Mouse (Mus musculus): ENCODE results near the gene Prickle2. TPM values are rescaled to one million over a fixed set of nuclear protein-coding genes. Genes with fewer than 3 reads are reported as not detected.
A peak's percentile ranks its signal among the peaks of the same experiment; 100 is the strongest.

Gene Prickle2
- polyA plus RNA-seq, 1 experiment from 2014 or later = 13.6 TPM

- Histone ChIP-seq H3K9ac (ENCODE audit: low read depth, low read length) (no peak overlapping the region), H3K27me3 (replicated peaks; ENCODE audit: control insufficient read depth, insufficient read depth, low read length) (no peaks in the 10 kb centered on the region), H3K4me1 (ENCODE audit: control insufficient read depth, insufficient read depth, low read depth, low read length) (no peaks in the 10 kb centered on the region), H3K4me2 (ENCODE audit: low read length) (no peak overlapping the region), H3K4me3 (ENCODE audit: low read length) (no peak overlapping the region), H3K36me3 (ENCODE audit: control insufficient read depth, insufficient read depth, low read length) (no peaks in the 10 kb centered on the region), H3K27ac (ENCODE audit: low read depth, low read length) (no peak overlapping the region), H3K9me3 (ENCODE audit: control insufficient read depth, low read length) (no peaks in the 10 kb centered on the region)
- 79% methylated on average over 5 of the region's 5 CpGs for WGBS
- no peak for ATAC-seq
These were observed 18.6 kb downstream of the Prickle2 start for GRCm38 (mm10) chr6:92687317-92687716.

- no peak overlapping the region for H3K9ac ChIP-seq (ENCODE audit: low read depth, low read length)
- no peak overlapping the region for H3K4me2 ChIP-seq (ENCODE audit: low read length)
- H3K4me3 ChIP-seq (ENCODE audit: low read length) = no peak overlapping the region
- no peaks in the 10 kb centered on the region for H3K27me3 ChIP-seq (replicated peaks; ENCODE audit: control insufficient read depth, insufficient read depth, low read length)
- no peaks in the 10 kb centered on the region for H3K36me3 ChIP-seq (ENCODE audit: control insufficient read depth, insufficient read depth, low read length)
- no peak for ATAC-seq
- H3K9me3 ChIP-seq (ENCODE audit: control insufficient read depth, low read length) = no peaks in the 10 kb centered on the region
- 77% methylated on average over 8 of the region's 8 CpGs for WGBS
- H3K27ac ChIP-seq (ENCODE audit: low read depth, low read length) = no peak overlapping the region
- no peaks in the 10 kb centered on the region; the same call in 1 of the 2 replicates for H3K4me1 ChIP-seq (ENCODE audit: control insufficient read depth, insufficient read depth, low read depth, low read length)
These were observed 31.5 kb downstream of the Prickle2 start for GRCm38 (mm10) chr6:92674394-92674925.

GRCm38 (mm10) chr6:92670518-92671147, 35.3 kb downstream of the Prickle2 start:
- WGBS = 31% methylated on average over 5 of the region's 5 CpGs
- Histone ChIP-seq H3K9ac (ENCODE audit: low read depth, low read length) (no peak overlapping the region), H3K27ac (ENCODE audit: low read depth, low read length) (no peak overlapping the region), H3K4me3 (ENCODE audit: low read length) (no peak overlapping the region), H3K9me3 (ENCODE audit: control insufficient read depth, low read length) (no peaks in the 10 kb centered on the region), H3K4me2 (ENCODE audit: low read length) (no peak overlapping the region), H3K27me3 (replicated peaks; ENCODE audit: control insufficient read depth, insufficient read depth, low read length) (no peaks in the 10 kb centered on the region), H3K36me3 (ENCODE audit: control insufficient read depth, insufficient read depth, low read length) (no peaks in the 10 kb centered on the region), H3K4me1 (ENCODE audit: control insufficient read depth, insufficient read depth, low read depth, low read length) (peaks cover 5% of the 10 kb centered on the region; the same call in 1 of the 2 replicates)
- ATAC-seq = peak; percentile 62; the same call in 1 of the 2 replicates

GRCm38 (mm10) chr6:92669623-92670022, 36.3 kb downstream of the Prickle2 start:
- Histone ChIP-seq H3K4me2 (ENCODE audit: low read length) (no peak overlapping the region), H3K27me3 (replicated peaks; ENCODE audit: control insufficient read depth, insufficient read depth, low read length) (no peaks in the 10 kb centered on the region), H3K4me3 (ENCODE audit: low read length) (no peak overlapping the region), H3K27ac (ENCODE audit: low read depth, low read length) (no peak overlapping the region), H3K9me3 (ENCODE audit: control insufficient read depth, low read length) (no peaks in the 10 kb centered on the region), H3K36me3 (ENCODE audit: control insufficient read depth, insufficient read depth, low read length) (no peaks in the 10 kb centered on the region), H3K4me1 (ENCODE audit: control insufficient read depth, insufficient read depth, low read depth, low read length) (peaks cover 12% of the 10 kb centered on the region), H3K9ac (ENCODE audit: low read depth, low read length) (no peak overlapping the region)
- 90% methylated on average over 3 of the region's 3 CpGs for WGBS
- ATAC-seq = no peak

- 69% methylated on average over 3 of the region's 3 CpGs for WGBS
These were observed 38.4 kb downstream of the Prickle2 start for GRCm38 (mm10) chr6:92667544-92667943.

GRCm38 (mm10) chr6:92665530-92665989, 40.4 kb downstream of the Prickle2 start:
- Histone ChIP-seq H3K9me3 (ENCODE audit: control insufficient read depth, low read length) (no peaks in the 10 kb centered on the region), H3K4me2 (ENCODE audit: low read length) (peak overlapping the region; percentile 11; the same call in 1 of the 2 replicates), H3K9ac (ENCODE audit: low read depth, low read length) (no peak overlapping the region), H3K27ac (ENCODE audit: low read depth, low read length) (no peak overlapping the region), H3K36me3 (ENCODE audit: control insufficient read depth, insufficient read depth, low read length) (no peaks in the 10 kb centered on the region), H3K4me1 (ENCODE audit: control insufficient read depth, insufficient read depth, low read depth, low read length) (peaks cover 23% of the 10 kb centered on the region), H3K27me3 (replicated peaks; ENCODE audit: control insufficient read depth, insufficient read depth, low read length) (no peaks in the 10 kb centered on the region), H3K4me3 (ENCODE audit: low read length) (no peak overlapping the region)
- ATAC-seq = peak; percentile 53; the same call in 1 of the 2 replicates
- 5% methylated on average over 1 of the region's 1 CpGs for WGBS

More at GRCm38 (mm10) chr6:92667544-92667943, 38.4 kb downstream of the Prickle2 start:
- H3K9me3 ChIP-seq (ENCODE audit: control insufficient read depth, low read length) = no peaks in the 10 kb centered on the region
- H3K27ac ChIP-seq (ENCODE audit: low read depth, low read length) = no peak overlapping the region
- no peak for ATAC-seq
- no peaks in the 10 kb centered on the region for H3K36me3 ChIP-seq (ENCODE audit: control insufficient read depth, insufficient read depth, low read length)
- no peak overlapping the region for H3K4me2 ChIP-seq (ENCODE audit: low read length)
- no peak overlapping the region for H3K4me3 ChIP-seq (ENCODE audit: low read length)
- H3K27me3 ChIP-seq (replicated peaks; ENCODE audit: control insufficient read depth, insufficient read depth, low read length) = no peaks in the 10 kb centered on the region
- H3K4me1 ChIP-seq (ENCODE audit: control insufficient read depth, insufficient read depth, low read depth, low read length) = peaks cover 23% of the 10 kb centered on the region
- H3K9ac ChIP-seq (ENCODE audit: low read depth, low read length) = no peak overlapping the region

GRCm38 (mm10) chr6:92663885-92664284, 42.1 kb downstream of the Prickle2 start:
- 86% methylated on average over 3 of the region's 3 CpGs for WGBS
- Histone ChIP-seq H3K4me1 (ENCODE audit: control insufficient read depth, insufficient read depth, low read depth, low read length) (peaks cover 25% of the 10 kb centered on the region), H3K27ac (ENCODE audit: low read depth, low read length) (peak overlapping the region; percentile 14; the same call in 1 of the 2 replicates), H3K9me3 (ENCODE audit: control insufficient read depth, low read length) (no peaks in the 10 kb centered on the region), H3K4me2 (ENCODE audit: low read length) (no peak overlapping the region), H3K36me3 (ENCODE audit: control insufficient read depth, insufficient read depth, low read length) (no peaks in the 10 kb centered on the region), H3K4me3 (ENCODE audit: low read length) (no peak overlapping the region), H3K27me3 (replicated peaks; ENCODE audit: control insufficient read depth, insufficient read depth, low read length) (no peaks in the 10 kb centered on the region), H3K9ac (ENCODE audit: low read depth, low read length) (no peak overlapping the region)
- peak; percentile 41; the same call in 1 of the 2 replicates for ATAC-seq

- Histone ChIP-seq H3K4me1 (ENCODE audit: control insufficient read depth, insufficient read depth, low read depth, low read length) (peaks cover 25% of the 10 kb centered on the region), H3K9ac (ENCODE audit: low read depth, low read length) (no peak overlapping the region), H3K36me3 (ENCODE audit: control insufficient read depth, insufficient read depth, low read length) (no peaks in the 10 kb centered on the region), H3K27ac (ENCODE audit: low read depth, low read length) (peak overlapping the region; percentile 25; the same call in 1 of the 2 replicates), H3K4me2 (ENCODE audit: low read length) (no peak overlapping the region), H3K4me3 (ENCODE audit: low read length) (no peak overlapping the region), H3K9me3 (ENCODE audit: control insufficient read depth, low read length) (no peaks in the 10 kb centered on the region), H3K27me3 (replicated peaks; ENCODE audit: control insufficient read depth, insufficient read depth, low read length) (no peaks in the 10 kb centered on the region)
- peak; percentile 32; the same call in 1 of the 2 replicates for ATAC-seq
- 56% methylated on average over 4 of the region's 4 CpGs for WGBS
These were observed 42.5 kb downstream of the Prickle2 start for GRCm38 (mm10) chr6:92663433-92663832.

GRCm38 (mm10) chr6:92649063-92649462, 56.9 kb downstream of the Prickle2 start:
- Histone ChIP-seq H3K9me3 (ENCODE audit: control insufficient read depth, low read length) (no peaks in the 10 kb centered on the region), H3K27ac (ENCODE audit: low read depth, low read length) (no peak overlapping the region), H3K4me2 (ENCODE audit: low read length) (no peak overlapping the region), H3K27me3 (replicated peaks; ENCODE audit: control insufficient read depth, insufficient read depth, low read length) (no peaks in the 10 kb centered on the region), H3K4me1 (ENCODE audit: control insufficient read depth, insufficient read depth, low read depth, low read length) (no peaks in the 10 kb centered on the region), H3K9ac (ENCODE audit: low read depth, low read length) (no peak overlapping the region), H3K4me3 (ENCODE audit: low read length) (no peak overlapping the region), H3K36me3 (ENCODE audit: control insufficient read depth, insufficient read depth, low read length) (no peaks in the 10 kb centered on the region)
- no peak for ATAC-seq
- WGBS = 52% methylated on average over 1 of the region's 1 CpGs
